Comparison of ENCODE assay signal across 31 mouse cellular contexts in the genomic region with DNA sequence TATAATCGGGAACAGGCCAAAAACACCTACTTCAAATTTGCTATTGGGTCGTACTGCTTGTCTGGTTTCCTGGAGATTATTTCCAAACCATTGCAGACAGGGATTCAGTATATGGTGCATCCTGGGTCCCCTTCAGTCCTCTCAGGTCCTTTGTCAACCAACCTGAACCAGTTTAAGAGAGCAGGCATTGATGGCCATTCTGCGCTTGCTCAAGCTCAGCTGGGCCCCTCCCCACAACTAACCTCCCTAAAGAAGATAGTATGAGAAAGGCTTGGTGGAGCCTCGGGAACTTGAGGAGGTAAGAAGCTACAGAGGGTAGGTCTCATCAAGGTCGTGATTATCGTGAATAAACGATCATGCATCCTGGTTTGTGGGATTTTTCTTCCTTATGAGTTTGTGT. TPM values are rescaled to one million over a fixed set of nuclear protein-coding genes. Genes with fewer than 3 reads are reported as not detected.
"Had no signal": no experiment of that assay in that cellular context is flagged by ENCODE, and none has a peak within 500 bp of the region (broad histone marks: within the 10 kb centered on the region; RNA-seq: fewer than 3 reads in every experiment).

No protein-coding gene starts in this region.

- H3K4me2 ChIP-seq: heart, embryonic 12.5 days; hindbrain, embryonic 12.5 days; hindbrain, embryonic 14.5 days; limb, embryonic 12.5 days; liver, embryonic 12.5 days had no signal

- ATAC-seq: hindbrain, embryonic 16.5 days; inflammation-experienced regulatory T-cells, adult 6 months; liver, embryonic 12.5 days had no signal

- H3K4me3 ChIP-seq: heart, embryonic 10.5 days; heart, embryonic 12.5 days; hindbrain, embryonic 10.5 days; hindbrain, embryonic 12.5 days; left cerebral cortex, adult 2 months; limb, embryonic 10.5 days; limb, embryonic 12.5 days; liver, embryonic 12.5 days had no signal

- H3K36me3 ChIP-seq: hindbrain, embryonic 10.5 days; hindbrain, embryonic 12.5 days; limb, embryonic 10.5 days; limb, embryonic 12.5 days; liver, embryonic 12.5 days had no signal

- H3K9me3 ChIP-seq: heart, embryonic 10.5 days; hindbrain, embryonic 10.5 days; hindbrain, embryonic 12.5 days; limb, embryonic 10.5 days; liver, embryonic 12.5 days had no signal

- DNase-seq: gastrocnemius, postnatal 14 days; gastrocnemius, postnatal 36 days; heart, adult 18-20 months; heart, postnatal 10 days; heart, postnatal 4 days; kidney, adult 11 months; kidney, adult 9 months; kidney, postnatal 10 days; kidney, postnatal 25 days; kidney, postnatal 4 days had no signal

- H3K4me1 ChIP-seq: liver, embryonic 12.5 days had no signal

- H3K9ac ChIP-seq: heart, embryonic 12.5 days; hindbrain, embryonic 12.5 days; hindbrain, embryonic 14.5 days; limb, embryonic 12.5 days; liver, embryonic 12.5 days; liver, embryonic 14.5 days had no signal

- H3K27ac ChIP-seq: heart, embryonic 10.5 days; hindbrain, embryonic 12.5 days; hindbrain, embryonic 14.5 days; left cerebral cortex, adult 2 months; limb, embryonic 10.5 days; liver, embryonic 12.5 days; liver, embryonic 14.5 days had no signal

RNA-seq across cellular contexts. Expression of gene Myog, which starts 3.5 kb away (rescaled TPM):
- total RNA-seq: granulocyte monocyte progenitor cell, adult 5-6 weeks; heart, adult 18-20 months; heart, adult 8-10 months; heart, postnatal 10 days; heart, postnatal 25 days; layer of hippocampus, adult 18-20 months; layer of hippocampus, postnatal 10 days; layer of hippocampus, postnatal 25 days; left cerebral cortex, adult 2 months; left cerebral cortex, postnatal 14 days; left cerebral cortex, postnatal 36 days; liver, adult 2 months had no signal
- polyA plus RNA-seq: hindbrain, embryonic 16.5 days; inflammation-experienced regulatory T-cells, adult 6 months; liver, adult 2 months had no signal

RNA-seq across cellular contexts. Expression of gene Adora1, which starts 58.0 kb away (rescaled TPM):
- total RNA-seq: granulocyte monocyte progenitor cell, adult 5-6 weeks had no signal
- polyA plus RNA-seq: inflammation-experienced regulatory T-cells, adult 6 months had no signal
